Mouse (Mus musculus): Measurements from ENCODE around the gene Ccser1.

GRCm38 (mm10) chr6:61978379-61978778 is 798.3 kb downstream of the Ccser1 start:
- TF ChIP-seq CTCF (IDR thresholded peaks at IDR 0.05; ENCODE audit: borderline replicate concordance, insufficient read depth, low read depth, low read length) (peak; percentile 27; the same call in 1 of the 2 replicates), POLR2A (IDR thresholded peaks at IDR 0.05; ENCODE audit: borderline replicate concordance, insufficient read depth, low read length) (no peak)

Data from cerebellum, adult 2 months (tissue).